9 mouse cellular contexts compared by ENCODE assay signal in the genomic region with DNA sequence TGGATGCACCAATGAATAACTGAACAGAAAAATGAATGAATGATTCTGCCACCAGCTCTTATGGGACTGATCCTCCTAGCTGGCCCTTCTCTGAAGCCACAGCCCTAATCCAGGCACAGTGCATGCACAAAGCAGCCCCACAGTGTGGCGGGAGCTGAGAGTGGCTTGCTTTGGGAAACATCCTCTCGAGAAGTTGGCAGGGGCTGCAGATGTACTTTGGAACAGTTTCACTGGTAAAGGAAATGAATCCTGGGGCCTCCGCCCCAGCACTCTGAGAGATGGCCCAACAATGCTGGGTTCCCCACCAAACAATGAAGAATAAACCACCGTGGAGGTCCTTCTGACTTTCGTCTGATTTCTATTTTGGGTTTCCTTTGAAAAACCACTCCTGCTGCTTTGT.
A peak's percentile ranks its signal among the peaks of the same experiment; 100 is the strongest.
DNase-seq lines count a peak whose midpoint lies in the region; ATAC-seq and TF ChIP-seq lines count a peak whose summit lies in the region.
"Had no signal": no experiment of that assay in that cellular context is flagged by ENCODE, and none has a peak within 500 bp of the region (broad histone marks: within the 10 kb centered on the region; RNA-seq: fewer than 3 reads in every experiment).

No protein-coding gene starts in this region.

- no peak overlapping the region for H3K9ac ChIP-seq in kidney, embryonic 16.5 days (replicated peaks; ENCODE audit: low read length)
- no peak overlapping the region for H3K9ac ChIP-seq in heart, embryonic 11.5 days (ENCODE audit: low read depth, low read length)
- no peak overlapping the region for H3K9ac ChIP-seq in heart, postnatal 0 days (replicated peaks; ENCODE audit: low read depth, low read length)
- no peak overlapping the region for H3K9ac ChIP-seq in lung, postnatal 0 days (replicated peaks; ENCODE audit: low read depth)
- H3K9ac ChIP-seq: neural tube, embryonic 15.5 days had no signal

- H3K27me3 ChIP-seq in kidney, embryonic 16.5 days (ENCODE audit: insufficient read depth, low read length), result no peaks in the 10 kb centered on the region
- no peaks in the 10 kb centered on the region for H3K27me3 ChIP-seq in heart, embryonic 11.5 days (ENCODE audit: control insufficient read depth, insufficient read depth, low read length)
- no peaks in the 10 kb centered on the region for H3K27me3 ChIP-seq in heart, postnatal 0 days (ENCODE audit: control insufficient read depth, insufficient read depth, low read length)
- no peaks in the 10 kb centered on the region for H3K27me3 ChIP-seq in lung, postnatal 0 days (replicated peaks; ENCODE audit: insufficient read depth, low read length)
- H3K27me3 ChIP-seq: neural tube, embryonic 15.5 days had no signal

- H3K4me1 ChIP-seq in kidney, embryonic 16.5 days (ENCODE audit: insufficient read depth, low read length), result peaks cover 72% of the 10 kb centered on the region
- H3K4me1 ChIP-seq in heart, embryonic 11.5 days (ENCODE audit: control insufficient read depth, insufficient read depth, low read length), result peaks cover 33% of the 10 kb centered on the region
- peaks cover 46% of the 10 kb centered on the region for H3K4me1 ChIP-seq in heart, postnatal 0 days (ENCODE audit: control insufficient read depth, insufficient read depth)
- no peaks in the 10 kb centered on the region for H3K4me1 ChIP-seq in lung, postnatal 0 days (ENCODE audit: insufficient read depth, low read depth, low read length)

- no peak for TF ChIP-seq CTCF in heart, postnatal 0 days (IDR thresholded peaks at IDR 0.05; ENCODE audit: low read depth)
- TF ChIP-seq CTCF in lung, postnatal 0 days (IDR thresholded peaks at IDR 0.05), result peak; percentile 42

- no peak overlapping the region for H3K4me3 ChIP-seq in kidney, embryonic 16.5 days (ENCODE audit: low read length)
- H3K4me3 ChIP-seq in heart, embryonic 11.5 days (ENCODE audit: low read depth, low read length), result no peak overlapping the region
- H3K4me3 ChIP-seq in heart, postnatal 0 days (ENCODE audit: low read depth, low read length), result no peak overlapping the region
- no peak overlapping the region for H3K4me3 ChIP-seq in lung, postnatal 0 days (ENCODE audit: low read depth, low read length)
- H3K4me3 ChIP-seq: neural tube, embryonic 15.5 days had no signal

- no peak for ATAC-seq in kidney, embryonic 16.5 days (ENCODE audit: low FRiP score, low TSS enrichment)
- ATAC-seq in heart, embryonic 11.5 days (replicated peaks; ENCODE audit: insufficient number of reproducible peaks, low FRiP score, low TSS enrichment), result no peak
- ATAC-seq in heart, postnatal 0 days (ENCODE audit: insufficient read depth, low read depth), result no peak
- peak; percentile 46; the same call in 1 of the 2 replicates for ATAC-seq in lung, postnatal 0 days

- H3K36me3 ChIP-seq in kidney, embryonic 16.5 days (ENCODE audit: insufficient read depth, low read length), result no peaks in the 10 kb centered on the region
- H3K36me3 ChIP-seq in heart, embryonic 11.5 days (ENCODE audit: control insufficient read depth, insufficient read depth, low read length), result no peaks in the 10 kb centered on the region
- no peaks in the 10 kb centered on the region for H3K36me3 ChIP-seq in heart, postnatal 0 days (replicated peaks; ENCODE audit: control insufficient read depth, insufficient read depth, low read length)
- no peaks in the 10 kb centered on the region for H3K36me3 ChIP-seq in lung, postnatal 0 days (ENCODE audit: insufficient read depth, low read length)
- H3K36me3 ChIP-seq: neural tube, embryonic 15.5 days had no signal

- DNase-seq in kidney, adult 18-20 months, result no peak
- peak; percentile 25 for DNase-seq in heart, postnatal 0 days (ENCODE audit: low spot score)
- DNase-seq in lung, postnatal 0 days (ENCODE audit: low spot score), result peak; percentile 29
- no peak for DNase-seq in ovary, postnatal 14 days (ENCODE audit: low spot score)
- no peak for DNase-seq in right cerebral cortex, adult 18-20 months
- DNase-seq: thymus, adult 2 months had no signal

- no peak overlapping the region for H3K4me2 ChIP-seq in kidney, embryonic 16.5 days (replicated peaks; ENCODE audit: low read depth, low read length)
- no peak overlapping the region for H3K4me2 ChIP-seq in heart, embryonic 11.5 days
- no peak overlapping the region for H3K4me2 ChIP-seq in heart, postnatal 0 days (ENCODE audit: low read depth, low read length)
- no peak overlapping the region for H3K4me2 ChIP-seq in lung, postnatal 0 days (replicated peaks; ENCODE audit: low read depth, low read length)
- H3K4me2 ChIP-seq: neural tube, embryonic 15.5 days had no signal

- H3K27ac ChIP-seq in kidney, embryonic 16.5 days (ENCODE audit: low read length), result peak overlapping the region; percentile 54; the same call in 1 of the 2 replicates
- H3K27ac ChIP-seq in heart, embryonic 11.5 days (ENCODE audit: low read depth, low read length), result peak overlapping the region; percentile 57; the same call in 1 of the 2 replicates
- H3K27ac ChIP-seq in heart, postnatal 0 days (ENCODE audit: low read depth), result peak overlapping the region; percentile 68
- no peak overlapping the region for H3K27ac ChIP-seq in lung, postnatal 0 days (ENCODE audit: low read length)
- H3K27ac ChIP-seq: neural tube, embryonic 15.5 days had no signal

- no peaks in the 10 kb centered on the region for H3K9me3 ChIP-seq in kidney, embryonic 16.5 days (ENCODE audit: low read length)
- H3K9me3 ChIP-seq in heart, embryonic 11.5 days (replicated peaks; ENCODE audit: control insufficient read depth, low read length), result no peaks in the 10 kb centered on the region
- no peaks in the 10 kb centered on the region for H3K9me3 ChIP-seq in heart, postnatal 0 days (replicated peaks; ENCODE audit: control insufficient read depth, low read length)
- H3K9me3 ChIP-seq in lung, postnatal 0 days (ENCODE audit: low read length), result no peaks in the 10 kb centered on the region
- H3K9me3 ChIP-seq: neural tube, embryonic 15.5 days had no signal

- 76% methylated on average over 5 of the region's 5 CpGs for WGBS in kidney, embryonic 16.5 days
- WGBS in heart, embryonic 11.5 days (ENCODE audit: insufficient replicate concordance), result 60% methylated on average over 5 of the region's 5 CpGs
- 34% methylated on average over 5 of the region's 5 CpGs for WGBS in heart, postnatal 0 days
- WGBS in lung, postnatal 0 days, result 42% methylated on average over 5 of the region's 5 CpGs

- TF ChIP-seq EP300 in heart, postnatal 0 days (IDR thresholded peaks at IDR 0.05; ENCODE audit: low read depth), result no peak
- no peak for TF ChIP-seq EP300 in lung, postnatal 0 days (IDR thresholded peaks at IDR 0.05)

Comparison
In these comparisons a context has a peak if more than half of its experiments do, and no peak if none do; other contexts are left out.
1. DNase-seq: peak in heart, postnatal 0 days (single experiment) and lung, postnatal 0 days (single experiment); none in kidney, adult 18-20 months (single experiment), ovary, postnatal 14 days (single experiment) and right cerebral cortex, adult 18-20 months (single experiment).